Mouse (Mus musculus) ovary, adult 18-20 months (tissue): Measurements from ENCODE around the gene Rab31.

Source experiments
- DNase-seq: peaks from one replicate; pipeline ENCODE4 v3.0.0; 2022; ENCODE audit warnings: low spot score, mixed read lengths

Gene Rab31

DNA sequence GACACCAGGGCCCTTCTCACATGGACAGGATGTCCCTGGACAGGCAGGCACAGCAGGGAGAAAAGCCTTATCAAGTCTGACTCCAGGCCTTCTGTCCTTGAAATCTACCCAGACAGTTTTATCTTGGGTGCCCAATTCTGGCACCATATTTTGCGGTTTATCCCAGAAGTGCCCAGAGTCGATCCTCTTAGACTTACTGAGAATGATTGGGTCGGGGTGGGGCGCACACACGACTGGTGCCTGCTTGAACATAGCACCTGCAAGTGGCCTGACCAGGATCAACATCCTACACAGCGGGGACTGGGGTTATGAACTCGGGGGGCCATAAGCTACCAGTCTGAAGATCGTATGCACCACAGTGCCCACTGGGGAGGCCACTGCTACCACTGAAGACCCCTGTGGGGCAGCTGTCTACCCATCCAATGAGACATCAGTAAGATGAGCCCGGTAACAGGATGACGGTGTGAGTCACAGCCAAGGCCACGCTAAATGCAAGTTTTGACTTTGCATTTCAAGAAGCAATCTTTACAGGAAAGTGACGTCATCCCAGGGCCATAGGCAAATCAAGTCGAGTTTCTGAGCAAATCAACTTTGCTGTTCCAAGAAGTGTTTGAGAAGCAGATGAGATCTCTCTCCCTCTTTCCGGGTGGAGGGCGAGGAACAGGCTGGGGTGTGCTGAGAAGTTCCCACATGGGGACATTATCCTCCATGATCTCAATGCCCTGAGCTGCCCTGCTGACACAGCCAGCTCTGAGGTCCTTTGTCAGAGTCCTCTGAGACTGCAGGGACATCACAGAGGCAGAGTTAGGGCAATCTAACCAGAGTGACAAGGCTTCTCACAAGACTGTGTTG is 32.5 kb downstream of the Rab31 start:
- DNase-seq = peak; percentile 44

DNA sequence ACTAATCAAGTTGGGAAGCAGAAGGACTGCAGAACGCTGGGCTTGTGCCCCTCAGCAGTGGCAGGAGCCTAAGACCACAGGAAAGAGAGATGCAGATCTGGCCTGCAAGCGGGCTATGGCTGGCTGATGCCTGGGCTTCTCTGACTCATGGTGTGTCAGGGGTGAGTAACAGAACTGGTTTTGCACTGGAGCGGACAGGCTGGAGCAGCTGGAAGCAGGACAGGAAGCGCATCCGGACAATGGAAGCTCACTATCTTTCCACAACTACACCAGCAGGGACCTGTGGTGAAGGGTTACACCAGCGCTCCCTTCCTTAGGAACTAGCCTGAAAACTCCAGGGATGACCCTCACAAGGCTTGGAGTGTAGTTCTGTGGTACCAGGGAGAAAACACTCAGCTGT is 34.9 kb downstream of the Rab31 start:
- no peak for DNase-seq

DNA sequence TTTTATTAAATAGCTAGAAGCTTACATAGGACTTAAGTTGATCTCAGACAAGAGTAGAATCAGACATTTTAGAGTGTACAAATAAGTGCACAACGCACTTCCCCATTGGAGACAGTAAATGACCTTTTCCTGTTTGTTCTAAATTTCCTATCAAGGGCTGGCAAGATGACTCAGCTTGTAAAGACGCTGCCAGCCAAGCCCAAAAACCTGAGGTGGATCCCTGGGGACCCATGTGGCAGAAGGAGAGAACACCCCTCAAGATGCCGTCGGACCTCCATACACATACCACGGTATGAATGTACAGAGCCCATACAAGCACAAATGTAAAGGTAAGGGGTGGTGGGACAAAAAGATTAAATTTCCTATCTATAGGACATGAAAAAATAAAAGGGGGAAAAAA is 35.4 kb downstream of the Rab31 start:
- no peak for DNase-seq

DNA sequence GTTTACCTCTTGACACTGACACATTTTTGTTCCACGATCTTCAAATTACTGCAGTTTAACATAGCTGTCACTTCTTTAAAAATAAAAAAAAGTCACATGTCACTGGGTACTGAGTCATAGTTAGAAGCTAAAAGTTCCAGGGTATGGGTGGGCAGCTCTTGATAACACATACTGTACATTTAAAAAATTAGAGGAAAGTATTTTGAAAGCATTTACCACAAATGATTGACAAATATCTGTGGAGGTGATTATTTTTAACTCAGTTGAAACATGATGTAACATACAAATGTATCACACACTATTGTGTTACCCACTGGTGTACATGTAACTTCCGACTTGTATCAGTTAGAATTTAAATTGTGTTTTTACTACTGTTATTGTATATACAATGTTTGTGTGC is 37.5 kb downstream of the Rab31 start:
- DNase-seq = no peak

DNA sequence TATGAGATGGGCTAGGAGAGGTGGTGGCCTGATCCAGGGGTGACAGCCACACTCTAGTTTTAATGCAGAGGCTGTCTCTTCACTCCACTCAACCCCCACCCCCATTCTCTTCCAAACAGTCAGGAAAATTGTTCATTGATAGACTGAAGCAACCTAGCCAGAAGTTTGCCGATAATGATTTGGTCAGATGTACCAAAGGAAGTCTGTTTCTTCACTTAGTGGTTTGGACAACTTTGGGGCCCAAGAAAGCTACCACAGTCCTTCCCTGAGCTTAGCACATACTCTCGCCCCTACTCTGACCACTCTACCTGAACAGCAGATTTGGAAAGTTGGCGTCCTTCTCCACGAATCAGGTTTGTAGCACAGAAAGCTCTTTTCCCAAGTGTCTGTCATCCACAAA is 39.9 kb downstream of the Rab31 start:
- no peak for DNase-seq

DNA sequence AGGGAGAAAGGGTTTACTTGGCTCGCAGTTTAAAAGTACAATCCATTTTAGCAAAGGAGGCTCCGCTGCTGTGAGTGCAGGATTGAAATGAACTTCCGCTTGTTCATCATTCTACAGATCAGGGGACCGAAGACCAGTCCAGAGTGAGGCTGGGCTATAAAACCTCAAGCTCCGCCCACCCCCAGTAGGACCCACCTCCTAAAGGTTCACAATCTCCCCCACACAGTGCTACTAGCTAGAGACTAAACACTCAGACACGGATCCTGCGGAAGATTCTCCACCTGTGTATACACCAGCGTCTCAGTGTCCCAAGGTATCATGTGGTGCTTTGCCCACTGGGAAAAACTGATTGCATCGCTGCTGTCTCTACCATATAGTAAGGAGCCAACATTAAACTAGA is 40.8 kb downstream of the Rab31 start:
- DNase-seq = no peak

DNA sequence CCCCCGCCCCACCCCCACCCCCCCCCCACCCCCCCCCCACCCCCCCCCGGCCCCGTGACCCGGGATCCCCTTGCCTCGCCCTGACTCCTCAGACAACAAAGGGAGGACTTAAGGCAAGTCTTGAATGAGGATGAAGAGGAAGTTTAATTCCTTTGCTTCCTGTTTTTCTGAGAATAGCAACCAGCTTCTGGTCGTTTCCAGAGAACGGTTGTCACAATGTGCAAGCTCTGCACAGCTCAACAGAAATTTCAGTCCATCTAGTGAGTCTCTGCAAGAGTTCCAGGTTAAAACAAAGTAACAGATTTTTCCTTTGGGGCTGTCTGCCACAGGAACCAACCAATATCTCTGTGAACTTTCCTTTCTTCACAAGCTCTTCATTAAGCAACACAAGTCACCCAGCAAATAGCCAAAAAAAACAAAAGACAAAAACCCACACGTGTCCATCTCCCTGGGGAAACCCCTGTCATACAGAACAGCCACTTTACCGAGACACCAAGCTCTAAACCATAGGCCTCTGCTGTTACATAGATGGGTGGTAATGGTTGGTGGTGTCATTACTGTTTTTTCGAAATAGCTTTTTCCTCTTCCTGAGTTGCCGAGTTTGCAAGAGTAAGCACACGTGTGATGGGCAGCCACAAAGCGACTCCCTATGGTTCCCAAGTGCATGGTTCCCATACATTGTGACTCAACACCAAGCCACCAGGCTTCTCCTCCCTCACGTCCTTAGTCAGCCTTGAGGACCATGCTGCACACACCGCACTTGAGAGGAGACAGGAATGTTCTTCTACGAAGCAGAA is 42.4 kb downstream of the Rab31 start:
- DNase-seq = no peak

DNA sequence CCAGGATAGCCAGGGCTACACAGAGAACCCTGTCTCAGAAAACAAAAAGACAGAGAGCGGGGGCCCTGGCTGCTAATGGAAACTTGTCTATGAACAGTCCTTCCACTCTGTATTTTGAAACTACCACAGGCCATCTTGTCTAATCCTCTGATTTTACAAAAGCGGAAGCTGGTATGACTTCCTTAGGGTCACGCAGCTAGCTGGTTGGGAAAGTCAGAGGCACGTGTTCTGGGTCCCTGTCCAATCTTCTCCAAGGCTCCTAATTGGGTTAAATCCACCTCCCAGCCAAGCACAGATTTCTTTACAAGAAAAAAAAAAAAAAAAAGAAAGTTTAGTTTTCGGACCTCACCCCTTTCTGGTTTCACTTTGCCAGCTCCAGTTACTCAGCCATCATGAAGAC is 45.8 kb downstream of the Rab31 start:
- no peak for DNase-seq

DNA sequence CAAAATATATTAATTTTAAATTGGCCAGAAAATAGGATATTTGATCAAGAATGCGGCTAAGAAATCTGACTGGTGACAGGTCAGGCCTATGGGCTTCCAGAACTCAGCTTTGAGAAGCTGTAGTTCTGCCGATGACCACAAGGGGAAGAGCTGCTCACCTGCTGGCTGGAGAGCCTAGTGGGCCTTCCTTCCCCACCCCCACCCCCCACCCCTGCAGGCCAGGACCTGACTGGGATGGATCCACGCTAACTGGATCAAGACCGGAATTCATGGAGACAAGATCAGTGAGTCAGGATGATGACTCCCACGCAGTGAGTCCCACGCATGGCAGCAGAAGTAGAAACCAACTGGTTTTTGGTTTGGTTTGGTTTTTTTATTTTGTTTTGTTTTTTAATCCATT is 46.3 kb downstream of the Rab31 start:
- DNase-seq = no peak

DNA sequence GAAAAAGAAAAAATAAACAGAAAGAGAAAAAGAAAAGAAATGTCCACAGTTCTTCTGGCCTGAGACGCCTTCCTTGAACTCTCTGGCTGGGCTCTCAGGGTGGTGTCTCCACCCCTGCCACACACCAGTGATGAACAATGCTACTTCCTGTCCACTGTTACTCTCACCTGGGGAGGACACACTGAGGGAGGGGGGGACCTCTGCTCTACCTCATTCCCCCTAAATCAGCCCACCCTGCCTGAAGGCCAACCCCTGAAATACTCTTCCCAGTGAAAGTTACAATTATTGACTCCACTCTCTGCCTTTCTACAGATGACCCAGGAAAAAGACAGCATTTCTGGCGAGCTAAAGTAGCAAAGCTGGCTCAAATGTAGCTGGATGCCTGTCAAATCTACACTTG is 46.7 kb downstream of the Rab31 start:
- no peak for DNase-seq

DNA sequence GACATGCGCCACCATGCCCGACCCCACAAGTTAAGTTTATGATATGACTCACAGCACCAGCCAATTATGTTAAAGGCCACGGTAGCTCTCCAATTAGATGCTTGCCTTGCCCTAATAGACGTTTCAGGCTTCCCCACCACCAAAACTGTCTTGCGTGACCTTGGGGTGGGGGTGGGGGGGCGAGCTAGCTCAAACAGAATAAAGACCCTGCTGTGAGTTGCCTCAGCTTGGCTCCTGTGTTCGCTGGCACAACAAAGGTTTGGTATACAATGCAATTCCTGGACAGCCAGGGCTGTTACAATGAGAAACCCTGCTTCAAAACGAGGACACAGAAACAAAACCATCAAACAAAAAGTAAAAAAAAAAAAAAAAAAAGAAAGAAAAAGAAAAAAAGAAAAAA is 47.2 kb downstream of the Rab31 start:
- DNase-seq = no peak

DNA sequence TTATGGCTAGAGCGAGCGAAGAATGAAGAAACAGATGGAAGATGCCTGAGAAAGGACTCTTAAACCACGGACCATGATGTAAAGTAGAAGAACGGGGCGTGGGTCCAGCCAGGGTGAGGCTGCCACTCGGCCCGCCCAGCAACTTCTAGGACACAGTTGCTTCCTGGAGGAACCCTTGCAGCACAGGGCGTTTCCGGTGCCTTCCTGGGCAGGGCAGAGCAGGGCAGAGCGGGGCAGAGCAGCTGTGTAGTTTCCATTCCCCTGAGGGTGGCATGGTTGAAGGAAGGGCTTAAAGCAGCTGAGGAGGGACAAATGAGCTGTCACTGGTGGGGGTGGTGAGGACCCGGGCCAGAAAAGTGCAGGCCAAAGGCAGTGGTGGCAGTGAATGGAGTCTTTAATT is 48.3 kb downstream of the Rab31 start:
- DNase-seq = no peak

DNA sequence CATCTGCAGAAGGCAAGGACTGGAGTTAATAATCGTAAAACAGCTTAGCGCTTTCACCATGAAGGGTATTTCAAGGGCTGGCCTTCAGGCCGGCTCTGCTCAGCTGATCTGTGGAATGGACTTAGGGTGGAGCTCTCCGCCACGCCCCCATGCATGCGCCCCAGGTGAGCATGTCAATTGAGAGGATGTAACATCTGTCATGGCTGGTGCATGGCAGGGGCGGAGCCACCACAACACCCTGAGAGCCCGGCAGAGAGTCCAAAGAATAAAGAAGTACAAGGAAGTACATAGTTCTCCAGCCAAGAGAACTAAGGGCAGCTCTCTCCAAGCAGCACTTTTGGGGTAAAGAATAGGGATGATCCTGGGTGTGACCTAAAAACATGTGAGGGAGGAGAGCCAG is 48.9 kb downstream of the Rab31 start:
- no peak for DNase-seq

DNA sequence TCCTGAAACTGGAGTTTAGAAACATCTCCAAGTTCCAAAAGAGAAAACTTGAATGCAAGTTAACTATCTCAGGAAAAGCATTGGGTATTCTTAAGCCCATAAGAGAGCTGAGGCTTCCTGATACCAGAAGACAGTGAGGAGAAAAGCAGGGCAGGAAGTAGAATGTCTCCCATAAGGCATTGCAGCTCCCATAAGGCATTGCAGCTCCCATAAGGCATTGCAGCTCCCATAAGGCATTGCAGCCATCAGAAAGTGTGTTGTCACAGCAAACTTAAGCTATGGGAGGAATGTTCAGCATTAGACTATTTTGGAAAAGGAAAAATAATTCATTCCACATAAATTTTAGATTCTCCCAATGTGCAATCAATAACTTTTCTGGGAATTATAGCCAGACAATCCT is 51.2 kb downstream of the Rab31 start:
- no peak for DNase-seq

DNA sequence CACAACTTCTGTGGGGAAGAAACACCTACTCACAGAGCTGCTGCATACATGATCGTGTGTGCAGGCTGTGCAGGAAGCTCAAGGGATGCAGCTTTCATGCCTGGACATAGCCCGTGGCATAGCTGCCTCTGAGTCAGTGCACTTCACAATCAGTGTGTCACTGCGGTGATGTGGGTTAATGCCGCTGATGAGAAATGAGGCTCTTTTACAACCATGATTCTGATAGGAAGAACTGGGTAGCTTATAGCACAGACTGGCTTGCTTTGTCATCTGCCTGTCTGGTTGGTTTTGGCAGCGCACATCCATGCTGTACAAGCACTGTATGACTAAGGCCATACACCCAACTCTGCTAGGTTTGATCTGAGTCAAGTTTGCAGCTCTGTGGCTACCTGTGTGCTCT is 52.7 kb downstream of the Rab31 start:
- no peak for DNase-seq

DNA sequence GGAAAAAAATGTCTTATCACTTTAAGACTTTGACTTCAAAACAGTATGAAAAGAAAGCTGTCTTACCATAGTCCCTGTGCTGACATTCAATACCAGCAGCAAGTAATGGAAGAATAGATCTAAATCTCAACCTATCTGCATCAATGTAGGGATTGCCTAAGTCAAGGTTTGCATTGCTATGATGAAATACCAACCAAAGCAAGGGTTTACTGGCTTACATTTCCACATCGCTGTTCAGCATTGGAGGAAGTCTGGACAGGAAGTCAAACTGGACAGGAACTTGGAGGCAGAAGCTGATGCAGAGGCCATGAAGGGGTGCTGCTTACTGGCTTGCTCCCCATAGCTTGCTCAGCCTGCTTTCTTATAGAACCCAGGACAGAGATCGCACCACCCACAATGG is 54.0 kb downstream of the Rab31 start:
- DNase-seq = no peak

DNA sequence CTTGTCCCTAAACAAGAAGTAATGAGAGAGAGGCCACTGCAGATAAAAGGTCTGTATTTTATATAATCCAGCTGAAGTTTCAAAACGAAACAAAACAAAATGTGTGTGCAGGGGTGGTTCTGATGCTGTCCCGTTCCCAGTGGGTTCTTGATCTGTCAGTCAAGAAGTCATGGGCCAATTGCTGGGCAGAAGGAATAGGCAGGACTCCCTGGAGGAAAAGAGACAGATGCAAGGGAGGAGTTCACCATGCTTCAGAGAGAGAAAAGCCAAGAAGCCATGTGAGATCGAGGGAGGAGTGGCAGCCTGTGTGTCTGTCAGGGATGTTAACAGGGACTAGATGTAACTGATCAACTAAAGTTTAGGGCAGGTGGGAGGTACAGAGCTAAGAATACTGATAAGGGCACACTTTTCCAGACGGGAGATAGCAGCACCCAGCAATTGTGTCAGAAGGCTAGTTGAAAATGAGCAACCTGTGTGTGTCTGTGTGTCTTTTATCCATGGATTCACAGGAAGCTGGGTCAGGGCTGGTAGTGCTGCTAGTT is 54.8 kb downstream of the Rab31 start:
- DNase-seq = no peak

DNA sequence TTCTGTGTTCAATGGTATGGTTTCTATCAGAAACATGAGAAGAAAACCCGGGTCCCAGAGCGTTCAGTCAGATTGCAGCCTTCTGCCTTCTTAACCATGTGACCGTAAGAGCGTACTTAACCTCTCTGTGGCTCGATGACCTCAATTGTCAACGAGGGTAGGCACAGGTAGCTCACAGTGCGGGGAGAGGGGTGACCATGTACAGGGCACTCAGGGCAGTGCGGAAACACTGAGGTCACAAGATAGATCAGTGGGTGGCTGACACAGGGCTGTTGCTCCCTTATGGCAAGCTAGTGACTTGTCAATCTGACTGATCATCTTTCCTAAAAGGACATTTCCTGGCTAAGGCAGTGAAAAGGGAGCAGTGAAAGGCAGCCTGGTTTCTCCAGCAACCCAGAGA is 58.5 kb downstream of the Rab31 start:
- DNase-seq = no peak

DNA sequence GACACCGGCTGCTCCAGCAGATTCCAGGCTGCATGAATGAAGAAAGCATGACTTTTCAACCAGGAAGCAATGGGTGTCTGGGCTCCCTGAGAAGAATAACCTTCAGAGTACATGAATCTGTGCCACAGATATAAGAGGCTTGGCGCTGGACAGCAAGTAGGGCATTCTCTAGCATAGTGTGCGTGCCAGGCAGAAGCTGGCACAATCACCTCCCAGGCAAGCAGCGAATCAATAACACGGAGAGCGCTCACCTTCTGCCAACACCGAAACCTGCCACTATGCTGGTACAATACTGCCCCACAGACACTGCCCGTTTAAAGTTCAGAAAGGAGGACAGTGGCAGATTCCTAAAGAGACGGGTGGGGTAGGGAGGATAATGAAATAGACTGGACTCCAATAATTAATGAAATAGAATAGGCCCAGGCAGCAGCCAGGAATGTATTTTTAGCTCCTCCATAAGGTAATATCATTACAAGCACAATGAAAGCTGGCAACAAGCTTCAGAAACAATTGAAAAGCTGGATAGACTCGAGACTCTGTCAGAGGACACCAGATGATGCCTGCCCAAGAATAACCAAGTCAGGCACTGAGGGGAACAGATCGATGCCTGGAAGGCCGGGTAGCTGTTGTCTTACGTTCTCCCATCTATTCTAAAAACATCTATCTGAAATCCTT is 59.6 kb downstream of the Rab31 start:
- DNase-seq = no peak

DNA sequence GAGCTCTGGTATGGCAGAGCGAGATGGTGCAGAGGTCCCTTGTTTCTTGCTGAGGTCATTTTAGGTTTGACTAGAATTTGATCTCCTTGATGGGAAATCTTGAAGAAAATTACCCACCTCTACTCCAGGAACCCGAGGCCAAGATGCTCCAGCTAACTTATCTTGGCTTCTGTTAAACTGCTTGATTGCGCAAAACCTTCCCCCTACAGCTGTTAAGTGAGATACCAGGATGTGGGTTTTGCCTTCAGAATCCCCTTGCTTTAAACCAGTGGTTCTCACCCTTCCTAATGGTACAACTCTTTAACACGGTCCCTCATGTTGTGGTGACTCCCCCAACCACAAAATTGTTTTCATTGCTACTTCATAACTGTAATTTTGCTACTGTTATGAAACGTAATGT is 60.8 kb downstream of the Rab31 start:
- no peak for DNase-seq

DNA sequence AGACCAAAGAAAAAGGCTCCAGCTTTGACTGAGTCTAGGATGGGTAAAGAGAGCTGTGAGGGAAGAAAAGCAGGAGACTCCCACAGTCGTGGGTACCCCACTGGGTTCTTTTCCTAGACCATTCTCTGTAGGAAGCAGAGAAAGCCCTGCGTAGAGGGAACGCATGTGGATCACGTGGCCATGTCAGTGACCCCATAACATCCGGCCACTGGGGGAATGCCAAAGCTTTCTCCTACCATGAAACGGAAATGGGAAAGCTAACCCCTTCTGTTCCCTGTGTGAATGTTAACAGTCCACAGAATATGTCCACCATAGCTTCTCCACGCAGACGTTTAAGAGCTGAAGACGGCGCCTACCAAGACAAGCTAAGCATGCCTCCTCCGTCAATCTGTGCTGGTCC is 62.0 kb downstream of the Rab31 start:
- DNase-seq = no peak

DNA sequence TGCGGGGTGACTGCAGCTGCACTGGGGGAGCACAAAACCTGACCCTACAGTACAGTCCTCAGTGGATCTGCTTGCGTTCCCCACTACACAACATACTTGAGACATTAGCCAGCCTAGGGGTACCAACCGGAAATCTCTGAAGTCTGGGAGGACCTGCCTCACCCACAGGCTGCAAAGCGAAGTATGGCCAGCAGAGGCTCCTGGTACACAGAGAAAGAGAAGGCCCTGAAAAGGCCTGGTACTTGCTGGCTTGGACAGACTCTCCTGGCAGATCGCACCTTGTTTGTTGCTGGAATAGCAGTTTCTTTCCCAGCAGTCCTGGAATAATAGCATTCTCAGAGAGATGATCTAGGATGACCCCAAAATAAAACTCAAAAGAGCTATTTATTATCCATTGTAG is 66.3 kb downstream of the Rab31 start:
- peak; percentile 41 for DNase-seq
